Mouse (Mus musculus): ENCODE results near the gene Slc11a2. TPM values are rescaled to one million over a fixed set of nuclear protein-coding genes. Genes with fewer than 3 reads are reported as not detected.

Slc11a2 gene
- polyA plus RNA-seq (2012; rRNA removed; ENCODE audit: low replicate concordance): 26.7 and 38.8 TPM in 2 replicates

GRCm38 (mm10) chr15:100424396-100425122 is at the start of gene Slc11a2:
TSS of gene Slc11a2 (minus strand) at chr15:100425072.

GRCm38 (mm10) chr15:100468295-100469188 is 43.7 kb upstream of the Slc11a2 start, which contains the start of gene Letmd1:
TSS of gene Letmd1 (plus strand) at chr15:100469023.

GRCm38 (mm10) chr15:100421758-100422197 is 3.1 kb downstream of the Slc11a2 start, which contains the start of gene Gm5475:
TSS of gene Gm5475 (plus strand) at chr15:100422147.

GRCm38 (mm10) chr15:100364242-100364641 is 60.6 kb downstream of the Slc11a2 start, which contains the start of gene Higd1c:
TSS of gene Higd1c (plus strand) at chr15:100364542.

GRCm38 (mm10) chr15:100352711-100353250 is 72.1 kb downstream of the Slc11a2 start, which contains the start of the genes Methig1 and Mettl7a2:
TSS of gene Methig1 (plus strand) at chr15:100353149.
TSS of gene Mettl7a2 (plus strand) at chr15:100353200.

Other genes with a start within 250 kb of the Slc11a2 start
- gene Atf1, start 197.3 kb downstream of the Slc11a2 start, polyA plus RNA-seq (2012; rRNA removed; ENCODE audit: low replicate concordance): 38.5 and 65.2 TPM in 2 replicates
- not detected in 2 replicates for gene Tmprss12, start 144.2 kb downstream of the Slc11a2 start, polyA plus RNA-seq (2012; rRNA removed; ENCODE audit: low replicate concordance)
- 70.9 and 96.7 TPM in 2 replicates for gene Mettl7a1, start 120.9 kb downstream of the Slc11a2 start, polyA plus RNA-seq (2012; rRNA removed; ENCODE audit: low replicate concordance)
- gene Mettl7a3, start 90.1 kb downstream of the Slc11a2 start, polyA plus RNA-seq (2012; rRNA removed; ENCODE audit: low replicate concordance): 0.22 TPM in 1 of 2 replicates, not detected in the other
- gene Methig1, start 71.9 kb downstream of the Slc11a2 start, polyA plus RNA-seq (2012; rRNA removed; ENCODE audit: low replicate concordance): not detected in 2 replicates
- gene Mettl7a2, start 71.9 kb downstream of the Slc11a2 start, polyA plus RNA-seq (2012; rRNA removed; ENCODE audit: low replicate concordance): not detected in 2 replicates
- gene Higd1c, start 60.5 kb downstream of the Slc11a2 start, polyA plus RNA-seq (2012; rRNA removed; ENCODE audit: low replicate concordance): not detected in 2 replicates
- gene Gm5475, start 2.9 kb downstream of the Slc11a2 start, polyA plus RNA-seq (2012; rRNA removed; ENCODE audit: low replicate concordance): not detected in 2 replicates
- gene Letmd1, start 44.0 kb upstream of the Slc11a2 start, polyA plus RNA-seq (2012; rRNA removed; ENCODE audit: low replicate concordance): 61.8 and 111 TPM in 2 replicates
- gene Csrnp2, start 70.4 kb upstream of the Slc11a2 start, polyA plus RNA-seq (2012; rRNA removed; ENCODE audit: low replicate concordance): 3.3 and 3.9 TPM in 2 replicates
- gene Tfcp2, start 126.9 kb upstream of the Slc11a2 start, polyA plus RNA-seq (2012; rRNA removed; ENCODE audit: low replicate concordance): 6.5 and 9.5 TPM in 2 replicates
- gene Pou6f1, start 174.9 kb upstream of the Slc11a2 start, polyA plus RNA-seq (2012; rRNA removed; ENCODE audit: low replicate concordance): 23.0 and 46.9 TPM in 2 replicates
- gene Dazap2, start 190.3 kb upstream of the Slc11a2 start, polyA plus RNA-seq (2012; rRNA removed; ENCODE audit: low replicate concordance): 796 and 920 TPM in 2 replicates
- 44.9 and 68.9 TPM in 2 replicates for gene Smagp, start 211.9 kb upstream of the Slc11a2 start, polyA plus RNA-seq (2012; rRNA removed; ENCODE audit: low replicate concordance)
- 22.7 and 60.2 TPM in 2 replicates for gene Bin2, start 244.5 kb upstream of the Slc11a2 start, polyA plus RNA-seq (2012; rRNA removed; ENCODE audit: low replicate concordance)